8 mouse cellular contexts compared by ENCODE assay signal in genomic region chr16:58514565-58514964, GRCm38 (mm10). TPM values are rescaled to one million over a fixed set of nuclear protein-coding genes. Genes with fewer than 3 reads are reported as not detected.
DNase-seq lines count a peak whose midpoint lies in the region; ATAC-seq and TF ChIP-seq lines count a peak whose summit lies in the region.

No protein-coding gene starts in this region.

- no peak for DNase-seq in cerebellum, adult 2 months
- no peak for DNase-seq in cerebellum, postnatal 10 days
- peak; percentile 75 for DNase-seq in ZHBTc4 (ENCODE audit: low read depth, low spot score)
- DNase-seq in lung, postnatal 14 days = peak; percentile 61
- DNase-seq in thymus, postnatal 0 days (ENCODE audit: low spot score) = peak; percentile 57
- no peak for DNase-seq in left cerebral cortex, adult 8-10 months (ENCODE audit: low spot score in 2 of 2)
- DNase-seq in right cerebral cortex, postnatal 10 days (ENCODE audit: low spot score in 2 of 2) = no peak

- H3K9me3 ChIP-seq in intestine, embryonic 16.5 days (ENCODE audit: control insufficient read depth, low read length) = no peaks in the 10 kb centered on the region

- no peak overlapping the region for H3K4me3 ChIP-seq in cerebellum, adult 2 months (replicated peaks; ENCODE audit: insufficient read depth, low read depth, low read length)
- no peak overlapping the region for H3K4me3 ChIP-seq in intestine, embryonic 16.5 days (ENCODE audit: low read length)

- H3K27ac ChIP-seq in cerebellum, adult 2 months (ENCODE audit: insufficient read depth, low read length) = no peak overlapping the region
- no peak overlapping the region for H3K27ac ChIP-seq in intestine, embryonic 16.5 days (ENCODE audit: low read length)

- 88% methylated on average over 9 of the region's 9 CpGs for WGBS in cerebellum, adult 2 months
- 80% methylated on average over 9 of the region's 9 CpGs for WGBS in intestine, embryonic 16.5 days

- TF ChIP-seq POLR2A in cerebellum, adult 2 months (IDR thresholded peaks at IDR 0.05; ENCODE audit: borderline replicate concordance, insufficient read depth, low read length) = no peak

- no peak overlapping the region for H3K9ac ChIP-seq in intestine, embryonic 16.5 days (ENCODE audit: low read depth, low read length)

- H3K4me1 ChIP-seq in cerebellum, adult 2 months (ENCODE audit: control insufficient read depth, insufficient read depth, low read length) = no peaks in the 10 kb centered on the region
- H3K4me1 ChIP-seq in intestine, embryonic 16.5 days (ENCODE audit: control insufficient read depth, insufficient read depth, low read length) = peaks cover 20% of the 10 kb centered on the region

- no peaks in the 10 kb centered on the region for H3K36me3 ChIP-seq in intestine, embryonic 16.5 days (ENCODE audit: control insufficient read depth, insufficient read depth, low read length)

- peak; percentile 17; the same call in 1 of the 2 replicates for TF ChIP-seq CTCF in cerebellum, adult 2 months (IDR thresholded peaks at IDR 0.05; ENCODE audit: borderline replicate concordance, insufficient read depth, low read depth, low read length)

- ATAC-seq in intestine, embryonic 16.5 days = peak; percentile 49; the same call in 1 of the 2 replicates

- H3K4me2 ChIP-seq in intestine, embryonic 16.5 days (ENCODE audit: low read depth, low read length) = no peak overlapping the region

- no peaks in the 10 kb centered on the region; the same call in 1 of the 2 replicates for H3K27me3 ChIP-seq in cerebellum, adult 2 months (ENCODE audit: control insufficient read depth, insufficient read depth, low read length)
- no peaks in the 10 kb centered on the region for H3K27me3 ChIP-seq in intestine, embryonic 16.5 days (replicated peaks; ENCODE audit: control insufficient read depth, insufficient read depth, low read length)

RNA-seq across cellular contexts. Expression of gene St3gal6, which starts 9.5 kb away (rescaled TPM):
- 23.9 and 25.3 TPM in 2 replicates for polyA plus RNA-seq in cerebellum, adult 2 months (2012; rRNA removed)
- polyA plus RNA-seq in intestine, embryonic 16.5 days (2015; fragmentation: Nextera tagmentation; extraction: Ambion mirVana) = 22.5 and 23.5 TPM in 2 replicates
- 18.7 and 20.4 TPM in 2 replicates for polyA plus RNA-seq in thymus, postnatal 0 days (2015; fragmentation: Nextera tagmentation; extraction: Ambion mirVana)
- total RNA-seq in left cerebral cortex, adult 8-10 months (2022) = 10 to 100 TPM; 20.8 to 26.6 (median 23.1) TPM

Comparison
In these comparisons a context has a peak if more than half of its experiments do, and no peak if none do; other contexts are left out.
1. DNase-seq: peak in ZHBTc4 (single experiment), lung, postnatal 14 days (single experiment) and thymus, postnatal 0 days (single experiment); none in cerebellum, adult 2 months (0 of 2), cerebellum, postnatal 10 days (0 of 2), left cerebral cortex, adult 8-10 months (0 of 2) and right cerebral cortex, postnatal 10 days (0 of 2).